Mouse (Mus musculus) embryonic facial prominence, embryonic 12.5 days (tissue): ENCODE results near the gene Adgrf1. TPM values are rescaled to one million over a fixed set of nuclear protein-coding genes. Genes with fewer than 3 reads are reported as not detected.

Source experiments
- ATAC-seq: fragments of 200-750 bp; cut with Nextera tagmentation; 2 replicates; pipeline ENCODE4 v1.8.0; 2017; ENCODE audit not compliant: insufficient number of reproducible peaks, insufficient read depth, low FRiP score, low TSS enrichment
- H3K27ac ChIP-seq: fragments of 300-500 bp; sonication (generic); 2 replicates; pipeline ENCODE4 v1.5.1; 2016; ENCODE audit warnings: mild to moderate bottlenecking
- H3K27me3 ChIP-seq: fragments of 300-500 bp; sonication (generic); 2 replicates; pipeline ENCODE4 v1.6.1; 2016; ENCODE audit warnings: mild to moderate bottlenecking, moderate library complexity
- H3K36me3 ChIP-seq: fragments of 300-500 bp; sonication (generic); 2 replicates; pipeline ENCODE4 v1.6.1; 2016; ENCODE audit warnings: mild to moderate bottlenecking
- H3K4me1 ChIP-seq: fragments of 300-500 bp; sonication (generic); 2 replicates; pipeline ENCODE4 v1.6.1; 2016
- H3K4me2 ChIP-seq: fragments of 300-500 bp; sonication (generic); replicated peaks from 2 replicates; pipeline ENCODE4 v1.6.1; 2016; ENCODE audit warnings: mild to moderate bottlenecking, moderate library complexity
- H3K4me3 ChIP-seq: fragments of 300-500 bp; sonication (generic); 2 replicates; pipeline ENCODE4 v1.5.1; 2016; ENCODE audit warnings: mild to moderate bottlenecking
- H3K9ac ChIP-seq: fragments of 300-500 bp; sonication (generic); 2 replicates; pipeline ENCODE4 v1.6.1; 2016; ENCODE audit warnings: mild to moderate bottlenecking, moderate library complexity
- H3K9me3 ChIP-seq: fragments of 300-500 bp; sonication (generic); 2 replicates; pipeline ENCODE4 v1.6.1; 2016; ENCODE audit warnings: mild to moderate bottlenecking, moderate library complexity
- WGBS: fragments of 180-500 bp; shearing (Covaris S2); methylation state at CpG from one replicate; pipeline ENCODE4 v1.1.7; 2016; 5-methylcytosine and 5-hydroxymethylcytosine counted together
- polyA plus RNA-seq: library from polyadenylated mRNA; unstranded; fragments of >200 nt; fragmentation: Nextera tagmentation; extraction: Ambion mirVana; gene quantifications from 2 replicates; pipeline ENCODE4 v1.2.1, GENCODE M21; 2016

Adgrf1 gene
- polyA plus RNA-seq: not detected in 2 replicates

GRCm38 (mm10) chr17:43270161-43270560, at the start of gene Adgrf1:
TSS of gene Adgrf1 (plus strand) at chr17:43270329.
- H3K9ac ChIP-seq: no peak within 1 kb of the TSS
- H3K36me3 ChIP-seq: no peaks in the 10 kb centered on the region
- no peak within 1 kb of the TSS for H3K4me2 ChIP-seq
- ATAC-seq: no peak
- no peaks in the 10 kb centered on the region for H3K27me3 ChIP-seq
- H3K4me1 ChIP-seq: no peaks in the 10 kb centered on the region
- H3K4me3 ChIP-seq: no peak within 1 kb of the TSS
- 60% methylated on average over 6 of the region's 6 CpGs for whole genome bisulfite sequencing
- H3K27ac ChIP-seq: no peak within 1 kb of the TSS
- H3K9me3 ChIP-seq: 0 out of 2 replicates have a peak, but pooled peaks cover 4% of the 10 kb centered on the region

- no peaks in the 10 kb centered on the region for H3K4me1 ChIP-seq
- no peak overlapping the region for H3K4me3 ChIP-seq
- no peak overlapping the region for H3K9ac ChIP-seq
- no peaks in the 10 kb centered on the region for H3K36me3 ChIP-seq
- WGBS: 86% methylated on average over 6 of the region's 6 CpGs
- H3K27me3 ChIP-seq: no peaks in the 10 kb centered on the region
- no peak for ATAC-seq
- H3K4me2 ChIP-seq: no peak overlapping the region
- no peaks in the 10 kb centered on the region for H3K9me3 ChIP-seq
- H3K27ac ChIP-seq: no peak overlapping the region
These were observed 44.0 kb upstream of the Adgrf1 start for GRCm38 (mm10) chr17:43226101-43226500.

- no peak overlapping the region for H3K27ac ChIP-seq
- 45% methylated on average over 12 of the region's 12 CpGs for WGBS
- no peaks in the 10 kb centered on the region for H3K9me3 ChIP-seq
- no peak; the same call in 1 of the 2 replicates for ATAC-seq
- peaks cover 12% of the 10 kb centered on the region; the same call in 1 of the 2 replicates for H3K4me1 ChIP-seq
- H3K4me2 ChIP-seq: peak overlapping the region; percentile 36
- H3K27me3 ChIP-seq: no peaks in the 10 kb centered on the region
- H3K9ac ChIP-seq: no peak overlapping the region
- H3K4me3 ChIP-seq: no peak overlapping the region
- no peaks in the 10 kb centered on the region for H3K36me3 ChIP-seq
These were observed 40.3 kb upstream of the Adgrf1 start for GRCm38 (mm10) chr17:43229621-43230513.

GRCm38 (mm10) chr17:43230821-43231220, 39.3 kb upstream of the Adgrf1 start:
- no peak for ATAC-seq
- Histone ChIP-seq H3K36me3 (no peaks in the 10 kb centered on the region), H3K9ac (no peak overlapping the region), H3K27ac (no peak overlapping the region), H3K4me3 (no peak overlapping the region), H3K4me1 (peaks cover 12% of the 10 kb centered on the region; the same call in 1 of the 2 replicates), H3K9me3 (no peaks in the 10 kb centered on the region), H3K4me2 (no peak overlapping the region), H3K27me3 (no peaks in the 10 kb centered on the region)
- WGBS: 86% methylated on average over 7 of the region's 7 CpGs

- WGBS: 21% methylated on average over 6 of the region's 6 CpGs
- H3K9me3 ChIP-seq: no peaks in the 10 kb centered on the region
- peaks cover 12% of the 10 kb centered on the region; the same call in 1 of the 2 replicates for H3K4me1 ChIP-seq
- no peaks in the 10 kb centered on the region for H3K36me3 ChIP-seq
- no peak overlapping the region for H3K4me3 ChIP-seq
- H3K4me2 ChIP-seq: no peak overlapping the region
- H3K27me3 ChIP-seq: no peaks in the 10 kb centered on the region
- ATAC-seq: no peak
- no peak overlapping the region for H3K9ac ChIP-seq
- H3K27ac ChIP-seq: no peak overlapping the region
These were observed 37.4 kb upstream of the Adgrf1 start for GRCm38 (mm10) chr17:43232769-43233168.

GRCm38 (mm10) chr17:43236656-43237250, 33.4 kb upstream of the Adgrf1 start:
- Histone ChIP-seq H3K4me2 (no peak overlapping the region), H3K4me1 (peaks cover 18% of the 10 kb centered on the region), H3K27me3 (no peaks in the 10 kb centered on the region), H3K4me3 (no peak overlapping the region), H3K9ac (no peak overlapping the region), H3K9me3 (no peaks in the 10 kb centered on the region), H3K27ac (no peak overlapping the region), H3K36me3 (no peaks in the 10 kb centered on the region)
- no peak for ATAC-seq
- WGBS: 86% methylated on average over 14 of the region's 14 CpGs

- Histone ChIP-seq H3K4me2 (no peak overlapping the region), H3K27me3 (no peaks in the 10 kb centered on the region), H3K4me3 (no peak overlapping the region), H3K4me1 (peaks cover 6% of the 10 kb centered on the region; the same call in 1 of the 2 replicates), H3K9me3 (no peaks in the 10 kb centered on the region), H3K9ac (no peak overlapping the region), H3K27ac (no peak overlapping the region), H3K36me3 (no peaks in the 10 kb centered on the region)
- no peak for ATAC-seq
- 69% methylated on average over 6 of the region's 6 CpGs for WGBS
These were observed 31.1 kb upstream of the Adgrf1 start for GRCm38 (mm10) chr17:43239035-43239434.

- Histone ChIP-seq H3K4me2 (no peak overlapping the region), H3K4me1 (peaks cover 6% of the 10 kb centered on the region; the same call in 1 of the 2 replicates), H3K9ac (no peak overlapping the region), H3K4me3 (no peak overlapping the region), H3K9me3 (no peaks in the 10 kb centered on the region), H3K36me3 (no peaks in the 10 kb centered on the region), H3K27ac (no peak overlapping the region), H3K27me3 (no peaks in the 10 kb centered on the region)
- no peak for ATAC-seq
- 57% methylated on average over 10 of the region's 10 CpGs for WGBS
These were observed 29.0 kb upstream of the Adgrf1 start for GRCm38 (mm10) chr17:43241134-43241533.

GRCm38 (mm10) chr17:43242609-43243008, 27.5 kb upstream of the Adgrf1 start:
- H3K4me3 ChIP-seq: no peak overlapping the region
- no peak overlapping the region for H3K4me2 ChIP-seq
- H3K27me3 ChIP-seq: no peaks in the 10 kb centered on the region
- no peak overlapping the region for H3K9ac ChIP-seq
- H3K36me3 ChIP-seq: no peaks in the 10 kb centered on the region
- no peak overlapping the region for H3K27ac ChIP-seq
- WGBS: 85% methylated on average over 3 of the region's 3 CpGs
- no peaks in the 10 kb centered on the region for H3K9me3 ChIP-seq
- peaks cover 6% of the 10 kb centered on the region; the same call in 1 of the 2 replicates for H3K4me1 ChIP-seq
- ATAC-seq: no peak

- Histone ChIP-seq H3K36me3 (no peaks in the 10 kb centered on the region), H3K9ac (no peak overlapping the region), H3K27me3 (no peaks in the 10 kb centered on the region), H3K27ac (no peak overlapping the region), H3K4me1 (no peaks in the 10 kb centered on the region; the same call in 1 of the 2 replicates), H3K9me3 (no peaks in the 10 kb centered on the region), H3K4me3 (no peak overlapping the region), H3K4me2 (no peak overlapping the region)
- no peak for ATAC-seq
- 88% methylated on average over 6 of the region's 6 CpGs for WGBS
These were observed 24.8 kb upstream of the Adgrf1 start for GRCm38 (mm10) chr17:43245364-43245763.

GRCm38 (mm10) chr17:43247245-43247644, 22.9 kb upstream of the Adgrf1 start:
- H3K27me3 ChIP-seq: no peaks in the 10 kb centered on the region
- no peaks in the 10 kb centered on the region for H3K4me1 ChIP-seq
- no peak overlapping the region for H3K27ac ChIP-seq
- H3K9ac ChIP-seq: no peak overlapping the region
- H3K36me3 ChIP-seq: no peaks in the 10 kb centered on the region
- no peak overlapping the region for H3K4me2 ChIP-seq
- 89% methylated on average over 3 of the region's 3 CpGs for WGBS
- H3K4me3 ChIP-seq: no peak overlapping the region
- H3K9me3 ChIP-seq: no peaks in the 10 kb centered on the region
- ATAC-seq: no peak

GRCm38 (mm10) chr17:43249645-43250044, 20.5 kb upstream of the Adgrf1 start:
- Histone ChIP-seq H3K27me3 (no peaks in the 10 kb centered on the region), H3K36me3 (no peaks in the 10 kb centered on the region), H3K27ac (no peak overlapping the region), H3K9me3 (no peaks in the 10 kb centered on the region), H3K4me2 (no peak overlapping the region), H3K4me1 (0 out of 2 replicates have a peak, but pooled peaks cover 2% of the 10 kb centered on the region), H3K9ac (no peak overlapping the region), H3K4me3 (no peak overlapping the region)
- WGBS: 51% methylated on average over 3 of the region's 3 CpGs
- no peak for ATAC-seq
